Mouse (Mus musculus) midbrain, embryonic 15.5 days (tissue): ENCODE measurements around the gene Poc1a. TPM values are rescaled to one million over a fixed set of nuclear protein-coding genes. Genes with fewer than 3 reads are reported as not detected.

Experiments
- ATAC-seq: fragments of 200-750 bp; cut with Nextera tagmentation; replicated peaks from 2 replicates; pipeline ENCODE4 v1.8.0; 2017; ENCODE audit warnings: moderate TSS enrichment
- H3K27ac ChIP-seq: fragments of 300-500 bp; sonication (generic); 2 replicates; pipeline ENCODE4 v1.5.1; 2015; ENCODE audit warnings: mild to moderate bottlenecking, inconsistent platforms
- H3K27me3 ChIP-seq: fragments of 300-500 bp; sonication (generic); replicated peaks from 2 replicates; pipeline ENCODE4 v1.6.1; 2015; ENCODE audit warnings: inconsistent platforms
- H3K36me3 ChIP-seq: fragments of 300-500 bp; sonication (generic); replicated peaks from 2 replicates; pipeline ENCODE4 v1.6.1; 2015; ENCODE audit warnings: inconsistent platforms
- H3K4me1 ChIP-seq: fragments of 300-500 bp; sonication (generic); 2 replicates; pipeline ENCODE4 v1.6.1; 2015; ENCODE audit warnings: inconsistent platforms
- H3K4me2 ChIP-seq: fragments of 300-500 bp; sonication (generic); 2 replicates; pipeline ENCODE4 v1.6.1; 2015; ENCODE audit warnings: inconsistent platforms, mild to moderate bottlenecking, moderate library complexity
- H3K4me3 ChIP-seq: fragments of 300-500 bp; sonication (generic); 2 replicates; pipeline ENCODE4 v1.5.1; 2015; ENCODE audit warnings: mild to moderate bottlenecking, inconsistent platforms
- H3K9ac ChIP-seq: fragments of 300-500 bp; sonication (generic); 2 replicates; pipeline ENCODE4 v1.6.1; 2015; ENCODE audit warnings: mild to moderate bottlenecking, inconsistent platforms
- H3K9me3 ChIP-seq: fragments of 300-500 bp; sonication (generic); 2 replicates; pipeline ENCODE4 v1.6.1; 2016; ENCODE audit warnings: inconsistent platforms
- WGBS: fragments of 180-500 bp; shearing (Covaris S2); methylation state at CpG from one replicate; pipeline ENCODE4 v1.1.7; 2015; ENCODE audit warnings: mixed read lengths; 5-methylcytosine and 5-hydroxymethylcytosine counted together
- polyA plus RNA-seq: library from polyadenylated mRNA; unstranded; fragments of >200 nt; fragmentation: Nextera tagmentation; extraction: Ambion mirVana; gene quantifications from 2 replicates; pipeline ENCODE4 v1.2.1, GENCODE M21; 2015

The Poc1a gene
- polyA plus RNA-seq, 1 experiment from 2014 or later, result 9.1 TPM

GRCm38 (mm10) chr9:106290636-106291122 is 9.8 kb downstream of the Poc1a start:
- no peak for ATAC-seq
- no peaks in the 10 kb centered on the region for H3K4me1 ChIP-seq
- H3K27ac ChIP-seq, result no peak overlapping the region
- no peaks in the 10 kb centered on the region for H3K27me3 ChIP-seq
- H3K4me2 ChIP-seq, result no peak overlapping the region
- H3K36me3 ChIP-seq, result no peaks in the 10 kb centered on the region
- no peak overlapping the region for H3K9ac ChIP-seq
- no peak overlapping the region for H3K4me3 ChIP-seq
- no peaks in the 10 kb centered on the region for H3K9me3 ChIP-seq
- 91% methylated on average over 17 of the region's 17 CpGs for WGBS

DNA sequence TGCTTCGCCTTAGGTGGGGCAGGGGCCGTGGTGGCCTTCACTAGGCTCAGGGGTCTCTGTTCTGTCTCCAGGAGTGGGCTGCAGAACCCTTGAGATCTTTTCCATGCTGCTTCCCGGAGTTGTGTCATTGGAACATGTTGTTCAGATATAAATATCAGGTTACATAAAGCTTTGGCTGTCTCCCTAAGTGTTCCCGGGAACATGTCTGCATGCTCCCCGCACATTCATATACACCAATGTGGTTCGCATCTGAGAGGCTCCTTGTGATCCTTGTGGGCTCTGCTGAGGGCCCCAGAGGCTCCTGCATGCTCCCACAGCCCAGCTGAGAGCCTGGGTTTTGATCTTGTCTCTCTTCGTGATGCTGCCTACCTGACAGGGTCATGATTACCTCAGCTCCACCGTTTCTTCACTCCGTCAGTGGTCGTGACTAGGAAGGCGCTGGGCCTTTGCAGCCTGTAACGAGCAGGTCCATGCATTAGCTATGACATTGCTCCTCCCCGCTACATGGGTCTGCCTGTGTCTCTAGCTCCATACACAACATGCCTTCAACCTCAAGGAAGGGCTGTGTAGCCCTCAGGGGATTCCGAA is 12.8 kb downstream of the Poc1a start:
- Histone ChIP-seq H3K9me3 (no peaks in the 10 kb centered on the region), H3K4me3 (no peak overlapping the region), H3K4me1 (no peaks in the 10 kb centered on the region), H3K36me3 (no peaks in the 10 kb centered on the region), H3K27me3 (no peaks in the 10 kb centered on the region), H3K4me2 (no peak overlapping the region), H3K27ac (no peak overlapping the region), H3K9ac (no peak overlapping the region)
- WGBS, result 89% methylated on average over 14 of the region's 14 CpGs
- ATAC-seq, result no peak

DNA sequence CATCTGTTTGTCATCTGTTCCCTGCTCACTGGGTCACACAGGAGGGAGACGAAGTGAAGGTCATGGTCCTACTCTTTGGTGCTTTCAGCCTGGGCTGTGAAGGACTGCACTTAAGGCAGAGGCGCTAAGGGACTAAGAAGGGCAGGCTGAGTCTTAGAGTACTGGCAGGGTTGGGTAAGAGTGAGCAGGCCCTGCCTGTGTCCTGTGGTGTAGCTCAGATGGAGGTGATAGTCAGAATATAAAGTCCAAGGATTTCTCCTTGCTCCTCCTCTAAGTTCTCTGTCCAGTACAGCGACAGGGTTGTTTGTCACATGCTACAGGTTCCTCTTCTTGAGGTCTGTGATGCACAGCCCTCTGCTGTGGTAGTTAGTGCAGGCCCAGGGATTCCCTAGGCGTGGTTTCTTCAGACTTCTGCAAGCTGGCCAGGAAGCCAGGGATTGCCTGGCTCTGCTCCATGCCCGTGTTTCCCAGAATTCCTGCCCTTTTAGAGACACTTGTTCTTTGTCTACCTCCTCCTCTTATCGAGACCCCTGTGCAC is 15.8 kb downstream of the Poc1a start:
- ATAC-seq, result no peak
- 78% methylated on average over 6 of the region's 6 CpGs for WGBS
- Histone ChIP-seq H3K27ac (no peak overlapping the region), H3K36me3 (no peaks in the 10 kb centered on the region), H3K4me2 (no peak overlapping the region), H3K9ac (no peak overlapping the region), H3K4me1 (no peaks in the 10 kb centered on the region), H3K9me3 (no peaks in the 10 kb centered on the region), H3K4me3 (no peak overlapping the region), H3K27me3 (no peaks in the 10 kb centered on the region)

GRCm38 (mm10) chr9:106300176-106300803 is 19.4 kb downstream of the Poc1a start:
- no peaks in the 10 kb centered on the region for H3K36me3 ChIP-seq
- H3K27me3 ChIP-seq, result no peaks in the 10 kb centered on the region
- no peak overlapping the region for H3K9ac ChIP-seq
- no peak for ATAC-seq
- WGBS, result 80% methylated on average over 20 of the region's 20 CpGs
- no peak overlapping the region for H3K27ac ChIP-seq
- no peak overlapping the region for H3K4me3 ChIP-seq
- H3K9me3 ChIP-seq, result no peaks in the 10 kb centered on the region
- no peak overlapping the region for H3K4me2 ChIP-seq
- H3K4me1 ChIP-seq, result no peaks in the 10 kb centered on the region

DNA sequence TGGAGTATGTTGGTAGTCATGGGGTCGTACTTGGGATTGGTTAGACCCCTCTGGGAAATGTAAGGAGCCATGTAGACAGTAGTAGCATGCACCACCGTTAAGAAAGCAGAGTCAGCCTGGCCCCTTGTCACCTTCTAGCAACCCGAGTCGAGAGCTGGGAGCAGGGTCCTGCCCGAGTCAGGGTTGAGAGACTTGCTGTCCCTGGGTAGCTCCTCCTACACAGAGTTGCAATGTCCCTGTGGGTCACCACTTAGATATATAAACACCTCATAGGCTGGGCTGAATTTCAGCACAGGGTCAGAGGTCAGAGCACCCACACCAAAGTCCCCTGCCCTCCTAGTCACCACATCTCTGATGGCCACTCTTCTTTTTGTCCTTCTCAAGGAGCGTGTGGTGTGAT is 20.1 kb downstream of the Poc1a start:
- ATAC-seq, result no peak
- 87% methylated on average over 6 of the region's 6 CpGs for WGBS
- Histone ChIP-seq H3K4me3 (no peak overlapping the region), H3K4me2 (no peak overlapping the region), H3K27ac (no peak overlapping the region), H3K4me1 (no peaks in the 10 kb centered on the region), H3K9ac (no peak overlapping the region), H3K27me3 (no peaks in the 10 kb centered on the region), H3K36me3 (no peaks in the 10 kb centered on the region), H3K9me3 (no peaks in the 10 kb centered on the region)

DNA sequence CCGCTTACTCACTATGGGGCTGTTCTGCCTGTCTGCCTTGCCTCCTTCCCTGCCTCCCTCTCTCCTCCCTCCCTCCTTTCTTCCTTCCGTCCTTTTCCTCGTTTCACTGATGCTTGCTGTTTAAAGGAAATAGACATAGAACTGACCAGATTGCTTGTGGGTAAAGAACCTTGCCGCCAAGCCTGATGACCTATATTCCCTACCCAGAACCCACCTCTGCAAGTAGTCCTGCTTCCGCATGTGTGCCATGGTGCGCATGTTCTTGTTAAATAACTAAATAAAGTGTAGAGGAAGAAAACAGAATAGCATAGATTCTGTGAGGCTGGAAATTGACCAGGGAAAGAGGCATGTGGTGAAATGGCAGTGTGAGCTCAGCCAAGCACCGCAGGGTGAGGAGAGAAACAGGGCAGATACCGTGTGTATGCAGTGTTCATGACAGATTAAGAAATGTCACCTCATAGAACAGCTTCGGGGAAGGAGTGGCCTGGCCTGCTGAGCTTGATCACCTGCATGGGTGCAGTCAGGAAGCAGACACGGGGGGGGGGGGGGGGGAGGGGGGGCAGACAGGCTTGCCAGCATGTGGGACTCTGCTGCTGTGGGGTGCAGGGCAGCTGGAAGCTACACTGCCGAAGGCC is 20.7 kb downstream of the Poc1a start:
- Histone ChIP-seq H3K36me3 (no peaks in the 10 kb centered on the region), H3K27me3 (no peaks in the 10 kb centered on the region), H3K27ac (no peak overlapping the region), H3K4me1 (no peaks in the 10 kb centered on the region), H3K9me3 (no peaks in the 10 kb centered on the region), H3K4me3 (no peak overlapping the region), H3K9ac (no peak overlapping the region), H3K4me2 (no peak overlapping the region)
- WGBS, result 86% methylated on average over 11 of the region's 11 CpGs
- no peak for ATAC-seq

DNA sequence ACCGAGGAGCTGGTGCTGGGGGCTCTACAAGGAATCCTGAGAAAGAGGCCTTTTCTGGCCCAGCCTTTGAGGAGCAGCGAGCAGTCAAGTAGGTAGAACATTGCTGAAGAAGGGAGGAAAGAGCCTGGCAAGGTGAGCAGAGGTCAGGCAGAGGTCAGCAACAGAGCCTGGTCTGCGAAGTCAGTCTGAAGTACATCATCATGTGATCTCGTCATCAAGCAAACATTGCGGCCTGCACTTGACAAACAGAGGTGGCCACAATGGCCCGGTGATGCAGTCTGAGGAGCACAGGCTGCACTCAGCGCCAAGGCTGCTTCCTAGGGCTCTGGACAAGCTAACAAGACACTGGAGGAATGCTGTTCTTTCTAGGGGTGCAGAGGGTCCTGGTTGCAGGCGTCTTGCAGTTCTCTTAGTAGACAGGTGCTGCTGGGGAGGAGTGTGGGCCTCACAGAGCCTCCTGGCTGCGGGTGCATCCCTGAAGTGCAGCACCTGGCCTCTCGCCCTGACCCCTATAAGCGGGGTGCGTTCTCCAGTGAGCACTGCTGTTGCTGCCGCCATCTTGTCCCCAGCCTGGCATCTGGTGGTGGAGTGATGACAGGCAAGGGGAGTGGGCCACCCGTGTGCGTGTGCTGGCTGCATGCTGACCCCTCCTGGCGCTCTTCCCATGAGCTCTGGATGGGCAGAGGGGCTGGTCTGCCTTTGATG is 21.7 kb downstream of the Poc1a start:
- no peak for ATAC-seq
- Histone ChIP-seq H3K27me3 (no peaks in the 10 kb centered on the region), H3K4me1 (no peaks in the 10 kb centered on the region), H3K9me3 (no peaks in the 10 kb centered on the region), H3K9ac (no peak overlapping the region), H3K4me3 (no peak overlapping the region), H3K27ac (no peak overlapping the region), H3K4me2 (no peak overlapping the region), H3K36me3 (no peaks in the 10 kb centered on the region)
- WGBS, result 90% methylated on average over 16 of the region's 16 CpGs

DNA sequence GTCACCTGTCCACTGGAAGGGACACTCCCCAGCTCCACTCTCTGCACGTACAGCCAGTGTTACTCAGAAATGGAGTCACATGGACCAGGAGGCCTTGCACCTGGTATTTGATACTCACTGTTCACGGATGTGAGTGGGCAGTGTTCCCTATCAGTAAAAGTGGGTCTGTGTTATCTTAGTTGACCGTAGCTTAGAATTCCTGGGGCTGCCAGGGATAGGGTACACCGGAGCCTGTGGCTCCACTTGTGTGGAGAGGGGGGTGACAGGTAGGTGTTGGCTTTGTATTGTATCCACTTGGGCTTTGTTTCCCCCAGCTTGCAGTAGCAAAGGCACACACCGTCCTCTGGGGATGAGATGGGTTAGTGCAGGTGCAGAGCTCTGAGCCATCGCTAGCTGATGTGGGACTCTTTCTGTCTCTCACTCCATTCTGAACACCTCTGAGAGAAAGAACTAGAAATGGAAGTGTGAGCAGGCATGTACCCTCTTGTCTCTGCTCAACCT is 22.6 kb downstream of the Poc1a start:
- Histone ChIP-seq H3K27me3 (no peaks in the 10 kb centered on the region), H3K4me1 (no peaks in the 10 kb centered on the region), H3K27ac (no peak overlapping the region), H3K36me3 (no peaks in the 10 kb centered on the region), H3K4me2 (no peak overlapping the region), H3K9me3 (no peaks in the 10 kb centered on the region), H3K9ac (no peak overlapping the region), H3K4me3 (no peak overlapping the region)
- 91% methylated on average over 6 of the region's 6 CpGs for WGBS
- no peak for ATAC-seq

DNA sequence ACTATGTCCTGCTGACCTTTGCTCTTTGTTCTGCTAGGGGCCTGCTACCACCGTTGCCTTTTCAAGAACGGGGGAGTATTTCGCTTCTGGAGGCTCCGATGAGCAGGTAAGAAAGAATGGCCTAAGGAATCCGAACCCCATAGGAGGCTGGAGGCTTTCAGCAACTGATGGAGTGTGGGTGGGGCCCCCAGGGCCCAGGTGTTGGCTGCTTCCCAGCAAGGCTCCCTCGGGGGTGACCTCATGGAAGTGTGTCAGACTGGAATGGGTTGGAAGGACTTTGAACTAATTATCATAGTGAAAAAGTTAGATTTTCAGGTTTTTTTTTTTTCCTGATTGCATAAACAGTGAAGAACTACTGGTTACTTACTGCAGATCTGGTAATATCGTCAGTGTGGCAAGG is 24.4 kb downstream of the Poc1a start:
- no peaks in the 10 kb centered on the region for H3K9me3 ChIP-seq
- H3K4me3 ChIP-seq, result no peak overlapping the region
- H3K27ac ChIP-seq, result no peak overlapping the region
- ATAC-seq, result no peak
- H3K27me3 ChIP-seq, result no peaks in the 10 kb centered on the region
- 78% methylated on average over 7 of the region's 7 CpGs for WGBS
- H3K4me2 ChIP-seq, result no peak overlapping the region
- H3K36me3 ChIP-seq, result no peaks in the 10 kb centered on the region
- no peak overlapping the region for H3K9ac ChIP-seq
- no peaks in the 10 kb centered on the region for H3K4me1 ChIP-seq

- no peak overlapping the region for H3K4me2 ChIP-seq
- H3K9me3 ChIP-seq, result no peaks in the 10 kb centered on the region
- H3K4me3 ChIP-seq, result no peak overlapping the region
- H3K27ac ChIP-seq, result no peak overlapping the region
- 44% methylated on average over 8 of the region's 8 CpGs for WGBS
- H3K36me3 ChIP-seq, result no peaks in the 10 kb centered on the region
- H3K4me1 ChIP-seq, result no peaks in the 10 kb centered on the region
- H3K27me3 ChIP-seq, result no peaks in the 10 kb centered on the region
- H3K9ac ChIP-seq, result no peak overlapping the region
- ATAC-seq, result peak; percentile 70; the same call in 1 of the 2 replicates
Measured at GRCm38 (mm10) chr9:106306662-106307351, 25.9 kb downstream of the Poc1a start.

- Histone ChIP-seq H3K27ac (no peak overlapping the region), H3K27me3 (no peaks in the 10 kb centered on the region), H3K4me2 (no peak overlapping the region), H3K4me1 (no peaks in the 10 kb centered on the region), H3K4me3 (no peak overlapping the region), H3K36me3 (no peaks in the 10 kb centered on the region), H3K9me3 (no peaks in the 10 kb centered on the region), H3K9ac (no peak overlapping the region)
- ATAC-seq, result no peak
- WGBS, result 95% methylated on average over 5 of the region's 5 CpGs
Measured at GRCm38 (mm10) chr9:106308151-106308550, 27.3 kb downstream of the Poc1a start.

- WGBS, result 90% methylated on average over 2 of the region's 2 CpGs
- no peak overlapping the region for H3K9ac ChIP-seq
- H3K4me2 ChIP-seq, result no peak overlapping the region
- no peak overlapping the region for H3K4me3 ChIP-seq
- H3K27me3 ChIP-seq, result no peaks in the 10 kb centered on the region
- H3K36me3 ChIP-seq, result no peaks in the 10 kb centered on the region
- H3K4me1 ChIP-seq, result no peaks in the 10 kb centered on the region
- no peaks in the 10 kb centered on the region for H3K9me3 ChIP-seq
- no peak for ATAC-seq
- no peak overlapping the region; the same call in 1 of the 2 replicates for H3K27ac ChIP-seq
Measured at GRCm38 (mm10) chr9:106308555-106308954, 27.7 kb downstream of the Poc1a start.
